Mouse (Mus musculus): ENCODE measurements around the gene Bcl3.

The Bcl3 gene

GRCm38 (mm10) chr7:19826756-19827155 lies 4.2 kb upstream of the Bcl3 start:
- peak overlapping the region; percentile 58 for H3K4me3 ChIP-seq (replicated peaks; ENCODE audit: low read length)
- no peaks in the 10 kb centered on the region for H3K36me3 ChIP-seq (ENCODE audit: insufficient read depth, low read length)
- H3K9me3 ChIP-seq (ENCODE audit: low read length), result no peaks in the 10 kb centered on the region
- no peaks in the 10 kb centered on the region for H3K27me3 ChIP-seq (ENCODE audit: insufficient read depth, low read length)
- peaks cover 77% of the 10 kb centered on the region for H3K4me1 ChIP-seq (replicated peaks; ENCODE audit: low read depth, low read length)
- TF ChIP-seq CTCF (conservative IDR thresholded peaks at IDR 0.05; ENCODE audit: low read length) (no peak), NANOG (IDR thresholded peaks at IDR 0.05; ENCODE audit: borderline replicate concordance, low read length) (no peak), POU5F1 (IDR thresholded peaks at IDR 0.05; ENCODE audit: borderline replicate concordance, low read length) (no peak)

DNA sequence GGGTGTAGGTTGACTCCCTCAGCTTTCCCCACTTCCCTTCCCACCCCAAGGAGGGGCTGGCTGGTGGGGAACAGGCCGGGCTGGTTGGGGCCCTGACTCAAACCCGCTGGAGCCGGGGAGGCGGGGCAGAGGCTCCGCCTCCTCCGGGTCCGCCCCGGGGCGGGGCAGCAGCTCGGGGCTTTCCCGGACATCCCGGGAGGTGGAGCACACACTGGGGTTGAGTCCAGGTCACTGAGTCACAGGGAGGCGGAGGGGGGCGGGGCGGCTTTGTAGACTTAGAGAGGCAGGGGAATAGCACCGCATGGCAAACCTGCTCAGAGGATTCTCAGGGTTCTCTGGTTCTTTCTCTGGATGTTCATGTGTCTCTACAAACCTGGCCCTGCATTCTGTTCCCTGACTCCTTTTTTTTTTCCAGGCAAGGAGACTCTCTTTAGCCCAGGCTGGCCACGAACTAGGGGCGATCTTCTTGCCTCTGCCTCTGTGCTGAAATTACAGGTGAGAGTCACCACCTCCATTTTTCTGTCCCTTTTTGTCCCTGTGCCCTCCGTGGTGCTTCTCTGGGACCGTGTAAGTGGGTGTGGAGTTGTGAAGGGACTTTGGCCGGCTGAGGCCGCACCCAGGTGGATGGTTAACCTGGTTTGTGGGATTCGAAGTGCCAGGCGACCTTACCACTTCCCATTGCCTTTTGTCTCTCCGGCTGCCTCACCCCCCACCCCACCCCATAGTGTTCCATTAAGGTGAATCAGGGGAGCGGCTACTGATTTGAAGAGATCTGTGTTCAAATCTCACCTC lies 1.8 kb upstream of the Bcl3 start:
- H3K9me3 ChIP-seq (ENCODE audit: low read length), result no peaks in the 10 kb centered on the region
- H3K27me3 ChIP-seq (ENCODE audit: insufficient read depth, low read length), result no peaks in the 10 kb centered on the region
- H3K4me3 ChIP-seq (replicated peaks; ENCODE audit: low read length), result peak overlapping the region; percentile 88
- H3K4me1 ChIP-seq (replicated peaks; ENCODE audit: low read depth, low read length), result peaks cover 75% of the 10 kb centered on the region
- H3K36me3 ChIP-seq (ENCODE audit: insufficient read depth, low read length), result peaks cover 14% of the 10 kb centered on the region
- TF ChIP-seq POU5F1 (IDR thresholded peaks at IDR 0.05; ENCODE audit: borderline replicate concordance, low read length) (no peak), CTCF (conservative IDR thresholded peaks at IDR 0.05; ENCODE audit: low read length) (no peak), NANOG (IDR thresholded peaks at IDR 0.05; ENCODE audit: borderline replicate concordance, low read length) (no peak)

DNA sequence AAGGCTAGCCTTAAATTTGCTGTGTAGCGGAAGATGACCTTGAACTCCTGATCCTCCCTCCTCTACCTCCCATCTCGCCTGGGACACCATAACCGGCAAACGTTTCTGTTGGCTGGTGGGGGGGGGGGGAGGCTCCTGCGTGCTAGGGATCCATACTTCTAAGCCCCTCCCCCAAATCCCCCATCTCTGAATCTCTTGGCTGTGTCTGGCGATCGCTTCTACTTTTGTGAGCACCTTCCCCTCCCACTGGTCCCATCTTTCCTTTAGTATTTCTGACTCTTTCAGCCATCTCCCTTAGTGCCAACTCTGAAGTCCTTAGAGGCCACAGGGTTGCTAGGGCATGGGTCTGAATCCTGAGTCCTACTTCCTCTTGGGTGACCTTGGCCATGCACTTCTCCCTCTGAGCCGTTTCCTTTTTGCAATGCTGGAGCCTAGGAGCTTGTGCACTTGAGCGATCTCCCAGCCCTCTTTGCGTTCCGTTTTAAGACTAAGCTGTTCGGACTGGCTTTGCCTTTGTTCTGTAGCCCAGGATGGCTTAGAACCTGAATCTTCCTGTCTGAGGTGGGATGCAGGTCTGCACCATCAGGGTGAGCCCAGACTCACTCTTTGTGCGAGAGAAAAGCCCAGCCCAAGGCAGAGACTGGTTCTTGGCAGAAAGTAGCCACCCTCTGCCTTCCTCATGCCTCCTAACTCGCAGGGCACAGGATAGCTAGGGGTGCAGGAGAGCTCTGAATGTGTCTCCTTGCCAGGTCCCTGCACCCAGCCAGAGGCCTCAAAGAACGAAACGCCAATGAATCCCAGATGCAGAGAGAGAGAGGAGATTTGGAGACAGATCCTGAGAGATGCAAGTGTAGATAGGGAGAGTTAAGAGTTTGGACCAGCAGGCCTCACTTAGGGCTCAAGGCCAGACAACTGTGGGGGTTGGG lies 949 bp upstream of the Bcl3 start:
- H3K4me3 ChIP-seq (replicated peaks; ENCODE audit: low read length), result peak overlapping the region; percentile 88
- no peaks in the 10 kb centered on the region for H3K9me3 ChIP-seq (ENCODE audit: low read length)
- peaks cover 78% of the 10 kb centered on the region for H3K4me1 ChIP-seq (replicated peaks; ENCODE audit: low read depth, low read length)
- H3K36me3 ChIP-seq (ENCODE audit: insufficient read depth, low read length), result peaks cover 22% of the 10 kb centered on the region
- TF ChIP-seq CTCF (conservative IDR thresholded peaks at IDR 0.05; ENCODE audit: low read length), result no peak
- TF ChIP-seq NANOG (IDR thresholded peaks at IDR 0.05; ENCODE audit: borderline replicate concordance, low read length), result no peak; the same call in 1 of the 2 replicates
- no peak for TF ChIP-seq POU5F1 (IDR thresholded peaks at IDR 0.05; ENCODE audit: borderline replicate concordance, low read length)
- no peaks in the 10 kb centered on the region for H3K27me3 ChIP-seq (ENCODE audit: insufficient read depth, low read length)

DNA sequence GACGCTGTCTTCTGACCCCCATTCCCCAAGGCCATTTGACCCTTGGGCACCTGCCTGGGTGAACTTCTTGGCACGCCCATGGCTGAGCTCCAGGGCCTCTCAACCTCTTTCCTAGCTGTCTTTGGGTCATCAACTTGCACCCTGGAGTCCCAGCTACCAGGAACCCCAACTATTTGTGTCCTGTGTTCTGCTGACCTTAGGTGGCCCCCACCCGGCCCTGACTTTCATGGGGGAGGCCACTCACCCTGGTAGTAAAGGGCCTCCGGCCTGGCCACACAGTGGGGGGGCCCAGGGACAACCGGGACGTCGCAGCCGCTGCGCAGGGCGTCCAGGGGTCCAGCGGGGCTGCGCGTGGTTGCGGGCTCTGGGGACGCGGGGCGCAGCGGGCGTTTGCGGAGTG lies 377 bp downstream of the Bcl3 start:
- H3K36me3 ChIP-seq (ENCODE audit: insufficient read depth, low read length), result peaks cover 30% of the 10 kb centered on the region
- H3K27me3 ChIP-seq (ENCODE audit: insufficient read depth, low read length), result no peaks in the 10 kb centered on the region
- TF ChIP-seq POU5F1 (IDR thresholded peaks at IDR 0.05; ENCODE audit: borderline replicate concordance, low read length) (no peak), NANOG (IDR thresholded peaks at IDR 0.05; ENCODE audit: borderline replicate concordance, low read length) (no peak), CTCF (conservative IDR thresholded peaks at IDR 0.05; ENCODE audit: low read length) (no peak)
- H3K4me3 ChIP-seq (replicated peaks; ENCODE audit: low read length), result peak overlapping the region; percentile 88
- peaks cover 82% of the 10 kb centered on the region for H3K4me1 ChIP-seq (replicated peaks; ENCODE audit: low read depth, low read length)
- H3K9me3 ChIP-seq (ENCODE audit: low read length), result no peaks in the 10 kb centered on the region

- Histone ChIP-seq H3K9me3 (ENCODE audit: low read length) (no peaks in the 10 kb centered on the region), H3K27me3 (ENCODE audit: insufficient read depth, low read length) (no peaks in the 10 kb centered on the region), H3K36me3 (ENCODE audit: insufficient read depth, low read length) (peaks cover 30% of the 10 kb centered on the region), H3K4me3 (replicated peaks; ENCODE audit: low read length) (peak overlapping the region; percentile 88), H3K4me1 (replicated peaks; ENCODE audit: low read depth, low read length) (peaks cover 76% of the 10 kb centered on the region)
- TF ChIP-seq POU5F1 (IDR thresholded peaks at IDR 0.05; ENCODE audit: borderline replicate concordance, low read length) (no peak), CTCF (conservative IDR thresholded peaks at IDR 0.05; ENCODE audit: low read length) (no peak), NANOG (IDR thresholded peaks at IDR 0.05; ENCODE audit: borderline replicate concordance, low read length) (no peak)
Measured at GRCm38 (mm10) chr7:19821633-19822032, 937 bp downstream of the Bcl3 start.

GRCm38 (mm10) chr7:19820347-19821048 lies 2.1 kb downstream of the Bcl3 start:
- Histone ChIP-seq H3K36me3 (ENCODE audit: insufficient read depth, low read length) (peaks cover 30% of the 10 kb centered on the region), H3K4me3 (replicated peaks; ENCODE audit: low read length) (peak overlapping the region; percentile 56), H3K4me1 (replicated peaks; ENCODE audit: low read depth, low read length) (peaks cover 71% of the 10 kb centered on the region), H3K9me3 (ENCODE audit: low read length) (peaks cover 2% of the 10 kb centered on the region; the same call in 1 of the 2 replicates), H3K27me3 (ENCODE audit: insufficient read depth, low read length) (no peaks in the 10 kb centered on the region)
- TF ChIP-seq CTCF (conservative IDR thresholded peaks at IDR 0.05; ENCODE audit: low read length) (no peak), NANOG (IDR thresholded peaks at IDR 0.05; ENCODE audit: borderline replicate concordance, low read length) (no peak), POU5F1 (IDR thresholded peaks at IDR 0.05; ENCODE audit: borderline replicate concordance, low read length) (no peak)

DNA sequence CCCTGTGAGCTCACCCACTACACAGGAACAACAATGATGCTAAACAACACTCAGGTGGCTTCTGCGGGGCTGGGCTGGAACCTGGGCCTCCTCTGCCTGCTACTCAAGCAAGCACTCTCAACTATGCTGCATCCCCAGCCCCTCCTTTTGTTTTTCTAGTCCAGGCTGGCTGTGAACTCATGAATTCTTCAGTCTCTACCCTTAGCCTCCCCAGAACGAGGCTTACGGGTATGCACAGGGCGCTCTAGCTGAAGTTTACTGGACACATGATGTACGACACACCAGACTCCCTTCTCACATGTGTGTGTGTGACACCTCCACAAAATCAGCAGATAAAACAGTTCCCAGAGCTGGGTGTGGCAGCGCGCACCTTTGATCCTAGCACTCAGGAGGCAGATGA lies 3.7 kb downstream of the Bcl3 start:
- Histone ChIP-seq H3K9me3 (ENCODE audit: low read length) (peaks cover 18% of the 10 kb centered on the region), H3K4me1 (replicated peaks; ENCODE audit: low read depth, low read length) (peaks cover 71% of the 10 kb centered on the region), H3K36me3 (ENCODE audit: insufficient read depth, low read length) (peaks cover 46% of the 10 kb centered on the region), H3K4me3 (replicated peaks; ENCODE audit: low read length) (peak overlapping the region; percentile 5; the same call in 1 of the 2 replicates), H3K27me3 (ENCODE audit: insufficient read depth, low read length) (no peaks in the 10 kb centered on the region)
- TF ChIP-seq POU5F1 (IDR thresholded peaks at IDR 0.05; ENCODE audit: borderline replicate concordance, low read length), result no peak
- TF ChIP-seq NANOG (IDR thresholded peaks at IDR 0.05; ENCODE audit: borderline replicate concordance, low read length), result no peak
- TF ChIP-seq CTCF (conservative IDR thresholded peaks at IDR 0.05; ENCODE audit: low read length), result no peak

DNA sequence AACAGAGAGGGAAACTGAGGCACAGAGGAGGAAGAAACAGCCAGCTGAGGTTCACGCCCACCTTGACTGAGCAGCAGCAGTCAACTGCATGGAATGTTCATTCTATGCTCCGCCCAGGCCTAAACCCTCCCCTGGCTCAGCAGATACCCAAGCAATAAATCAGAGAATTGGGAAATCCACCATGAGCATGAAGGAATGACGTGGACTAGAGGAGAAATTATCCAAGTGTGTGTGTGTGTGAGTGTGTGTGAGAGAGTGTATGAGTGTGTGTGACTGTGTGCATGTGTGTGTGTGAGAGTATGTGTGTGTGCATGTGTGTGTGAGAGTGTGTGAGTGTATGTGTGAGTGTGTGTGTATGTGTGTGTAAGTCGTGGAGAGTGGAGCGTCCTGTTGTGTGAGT lies 4.1 kb downstream of the Bcl3 start:
- no peak for TF ChIP-seq CTCF (conservative IDR thresholded peaks at IDR 0.05; ENCODE audit: low read length)
- no peak for TF ChIP-seq POU5F1 (IDR thresholded peaks at IDR 0.05; ENCODE audit: borderline replicate concordance, low read length)
- no peak for TF ChIP-seq NANOG (IDR thresholded peaks at IDR 0.05; ENCODE audit: borderline replicate concordance, low read length)
- Histone ChIP-seq H3K4me3 (replicated peaks; ENCODE audit: low read length) (peak overlapping the region; percentile 84), H3K36me3 (ENCODE audit: insufficient read depth, low read length) (peaks cover 50% of the 10 kb centered on the region), H3K4me1 (replicated peaks; ENCODE audit: low read depth, low read length) (peaks cover 71% of the 10 kb centered on the region), H3K27me3 (ENCODE audit: insufficient read depth, low read length) (no peaks in the 10 kb centered on the region), H3K9me3 (ENCODE audit: low read length) (peaks cover 23% of the 10 kb centered on the region)

Measured in E14TG2a.4 (cell line).